Mouse (Mus musculus) hindbrain, embryonic 14.5 days (tissue): ENCODE data around the gene Edem3. TPM values are rescaled to one million over a fixed set of nuclear protein-coding genes. Genes with fewer than 3 reads are reported as not detected.
A peak's percentile ranks its signal among the peaks of the same experiment; 100 is the strongest.
"Not testable (repeated sequence)": the region's sequence is repeated elsewhere in the genome, so short reads cannot be mapped to it uniquely, and the experiment has no call there.

ENCODE experiments used
- ATAC-seq: fragments of 200-750 bp; cut with Nextera tagmentation; 2 replicates; pipeline ENCODE4 v1.8.0; 2017; ENCODE audit warnings: moderate number of reproducible peaks, mild to moderate bottlenecking, moderate TSS enrichment, moderate library complexity; ENCODE audit not compliant: low FRiP score
- DNase-seq: peaks from one replicate; pipeline ENCODE4 v3.0.0-alpha.2; 2015; ENCODE audit warnings: low spot score
- H3K27ac ChIP-seq: fragments of 300-500 bp; sonication (generic); 2 replicates; pipeline ENCODE4 v1.5.1; 2014; ENCODE audit warnings: mild to moderate bottlenecking, moderate library complexity
- H3K27me3 ChIP-seq: fragments of 300-500 bp; sonication (generic); 2 replicates; pipeline ENCODE4 v1.6.1; 2014; ENCODE audit warnings: mild to moderate bottlenecking, low read length, mixed read lengths; ENCODE audit not compliant: control insufficient read depth, insufficient read depth
- H3K36me3 ChIP-seq: fragments of 300-500 bp; sonication (generic); replicated peaks from 2 replicates; pipeline ENCODE4 v1.6.1; 2014; ENCODE audit not compliant: control insufficient read depth, insufficient read depth
- H3K4me1 ChIP-seq: fragments of 300-500 bp; sonication (generic); replicated peaks from 2 replicates; pipeline ENCODE4 v1.6.1; 2014; ENCODE audit warnings: antibody characterized with exemption, low read length, mixed read lengths; ENCODE audit not compliant: control insufficient read depth, insufficient read depth
- H3K4me2 ChIP-seq: fragments of 300-500 bp; sonication (generic); replicated peaks from 2 replicates; pipeline ENCODE4 v1.6.1; 2014; ENCODE audit warnings: mild to moderate bottlenecking, moderate library complexity
- H3K4me3 ChIP-seq: fragments of 300-500 bp; sonication (generic); replicated peaks from 2 replicates; pipeline ENCODE4 v1.5.1; 2014; ENCODE audit warnings: mild to moderate bottlenecking, low read length
- H3K9ac ChIP-seq: fragments of 300-500 bp; sonication (generic); 2 replicates; pipeline ENCODE4 v1.6.1; 2014
- H3K9me3 ChIP-seq: fragments of 300-500 bp; sonication (generic); 2 replicates; pipeline ENCODE4 v1.6.1; 2016; ENCODE audit warnings: low read length; ENCODE audit not compliant: control insufficient read depth
- WGBS: fragments of 180-500 bp; shearing (Covaris S2); extraction: QIAGEN DNeasy Blood & Tissue Kit; methylation state at CpG from one replicate; pipeline ENCODE4 v1.1.7; 2014; 5-methylcytosine and 5-hydroxymethylcytosine counted together
- polyA plus RNA-seq: library from polyadenylated mRNA; unstranded; fragments of >200 nt; fragmentation: Nextera tagmentation; extraction: Ambion mirVana; gene quantifications from 2 replicates; pipeline ENCODE4 v1.2.1, GENCODE M21; 2014

Gene Edem3
- polyA plus RNA-seq, 1 experiment from 2014 or later: 28.3 TPM

DNA sequence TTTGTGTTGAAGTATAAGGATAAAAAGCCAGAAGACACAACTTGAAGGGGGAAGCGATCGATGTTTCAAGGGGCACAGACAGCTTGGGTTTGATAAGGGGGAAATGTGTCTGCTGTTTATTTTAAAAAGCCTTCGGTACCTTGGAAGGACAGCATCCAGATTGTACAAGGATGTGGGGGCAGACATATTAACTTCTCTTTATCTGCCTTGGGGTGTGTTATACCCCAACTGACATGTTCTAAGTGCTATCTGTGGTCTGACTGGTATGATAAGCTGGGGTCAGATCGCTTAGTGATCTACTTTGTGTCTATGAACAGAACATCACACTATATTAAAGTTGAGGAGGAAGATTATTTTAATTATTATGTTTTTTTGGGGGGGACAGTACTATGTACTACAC, 27.0 kb upstream of the Edem3 start:
- Histone ChIP-seq H3K4me2 (no peak overlapping the region), H3K36me3 (no peaks in the 10 kb centered on the region), H3K27ac (no peak overlapping the region), H3K4me3 (no peak overlapping the region), H3K9me3 (no peaks in the 10 kb centered on the region), H3K9ac (no peak overlapping the region), H3K4me1 (no peaks in the 10 kb centered on the region), H3K27me3 (no peaks in the 10 kb centered on the region)
- no peak for ATAC-seq
- DNase-seq: no peak
- 88% methylated on average over 4 of the region's 4 CpGs for WGBS

DNA sequence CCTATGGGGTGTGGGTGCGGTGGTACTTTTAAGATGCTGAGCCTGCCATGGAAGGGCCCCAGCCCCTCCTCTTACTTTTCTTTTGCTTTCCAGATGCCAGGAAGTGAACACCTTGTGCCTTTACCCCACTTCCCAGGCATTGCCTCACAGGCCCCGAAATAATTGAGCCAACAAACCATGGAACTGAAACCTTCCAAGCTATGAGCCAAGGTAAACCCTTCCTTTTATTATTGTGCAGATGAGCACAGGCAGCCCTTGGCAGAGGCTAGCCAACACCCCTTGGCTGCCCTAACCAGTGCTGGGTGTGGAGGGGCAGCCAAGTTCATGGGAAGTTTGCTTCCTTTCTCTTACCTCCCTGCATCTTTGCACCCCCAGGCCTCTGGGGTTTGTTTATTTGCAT, 18.0 kb upstream of the Edem3 start:
- H3K27me3 ChIP-seq: no peaks in the 10 kb centered on the region
- DNase-seq: no peak
- no peak for ATAC-seq
- H3K4me1 ChIP-seq: no peaks in the 10 kb centered on the region
- no peak overlapping the region for H3K9ac ChIP-seq
- 85% methylated on average over 2 of the region's 2 CpGs for WGBS
- H3K27ac ChIP-seq: no peak overlapping the region
- H3K4me3 ChIP-seq: no peak overlapping the region
- H3K4me2 ChIP-seq: no peak overlapping the region
- H3K36me3 ChIP-seq: no peaks in the 10 kb centered on the region
- H3K9me3 ChIP-seq: no peaks in the 10 kb centered on the region

DNA sequence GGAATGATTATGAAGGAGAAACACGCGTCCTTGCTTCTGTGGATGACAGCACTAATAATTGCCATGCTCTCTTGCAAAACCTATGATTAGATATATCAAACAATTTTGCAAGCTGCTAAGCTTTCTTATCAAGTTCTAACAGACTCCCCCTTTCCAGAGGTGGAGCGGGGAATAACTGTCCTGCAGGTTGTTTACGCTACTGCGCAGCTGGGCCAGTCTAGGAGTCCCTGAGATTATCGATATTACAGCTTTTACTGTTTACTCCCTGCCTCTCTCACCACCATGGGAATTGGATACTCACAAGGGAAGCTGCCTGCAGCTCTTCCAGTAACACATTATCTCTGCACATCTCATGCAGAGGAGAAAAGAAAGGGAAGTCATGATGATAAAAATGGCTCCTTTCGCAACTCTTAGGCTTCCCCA, 14.0 kb upstream of the Edem3 start:
- Histone ChIP-seq H3K36me3 (no peaks in the 10 kb centered on the region), H3K4me2 (no peak overlapping the region), H3K4me3 (no peak overlapping the region), H3K4me1 (no peaks in the 10 kb centered on the region), H3K27me3 (no peaks in the 10 kb centered on the region), H3K9ac (no peak overlapping the region), H3K9me3 (no peaks in the 10 kb centered on the region), H3K27ac (no peak overlapping the region)
- DNase-seq (no peak), ATAC-seq (no peak)
- WGBS: 89% methylated on average over 7 of the region's 7 CpGs

DNA sequence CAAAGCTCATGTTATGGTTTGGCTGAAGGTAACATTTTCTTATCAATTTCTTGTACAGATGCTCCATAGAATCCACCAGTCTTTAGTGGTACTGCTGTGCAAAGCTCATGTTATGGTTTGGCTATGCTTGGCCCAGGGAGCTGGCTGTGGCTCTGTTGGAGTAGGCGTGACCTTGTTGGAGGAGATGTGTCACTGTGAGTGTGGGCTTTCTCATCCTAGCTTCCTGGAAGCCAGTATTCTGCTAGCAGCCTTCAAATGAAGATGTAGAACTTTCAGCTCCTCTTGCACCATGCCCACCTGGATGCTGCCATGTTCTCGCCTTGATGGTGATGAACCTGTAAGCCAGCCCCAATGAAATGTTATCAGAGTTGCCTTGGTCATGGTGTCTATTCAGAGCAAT, 5.3 kb upstream of the Edem3 start:
- H3K4me1 ChIP-seq, H3K4me3 ChIP-seq, H3K27ac ChIP-seq, H3K4me2 ChIP-seq, H3K36me3 ChIP-seq, DNase-seq, H3K9ac ChIP-seq, H3K27me3 ChIP-seq, ATAC-seq, H3K9me3 ChIP-seq: not testable (repeated sequence)
- WGBS: 99% methylated on average over 2 of the region's 2 CpGs

DNA sequence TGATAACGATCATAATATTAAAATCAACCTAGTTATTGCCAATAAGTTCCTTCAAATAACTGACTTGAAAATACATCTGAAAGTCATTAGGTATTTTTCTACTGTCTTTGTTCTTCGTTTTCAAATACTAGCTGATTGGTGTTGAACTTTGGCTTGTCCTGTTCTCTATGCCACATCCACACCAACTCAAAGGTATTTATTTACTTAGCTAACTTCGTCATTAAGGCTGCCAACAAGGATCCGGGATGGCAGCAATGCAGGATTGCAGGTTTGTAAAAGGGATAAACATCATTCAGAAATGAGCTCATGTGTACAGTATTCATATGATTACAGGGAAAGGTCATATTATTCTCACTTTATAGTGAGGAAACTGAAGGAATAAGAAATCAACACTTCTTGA, 2.2 kb upstream of the Edem3 start:
- Histone ChIP-seq H3K9ac (no peak overlapping the region), H3K36me3 (no peaks in the 10 kb centered on the region), H3K27ac (no peak overlapping the region), H3K27me3 (no peaks in the 10 kb centered on the region), H3K4me1 (peaks cover 14% of the 10 kb centered on the region), H3K4me2 (no peak overlapping the region), H3K9me3 (no peaks in the 10 kb centered on the region), H3K4me3 (no peak overlapping the region)
- WGBS: 85% methylated on average over 4 of the region's 4 CpGs
- DNase-seq: no peak
- no peak for ATAC-seq

DNA sequence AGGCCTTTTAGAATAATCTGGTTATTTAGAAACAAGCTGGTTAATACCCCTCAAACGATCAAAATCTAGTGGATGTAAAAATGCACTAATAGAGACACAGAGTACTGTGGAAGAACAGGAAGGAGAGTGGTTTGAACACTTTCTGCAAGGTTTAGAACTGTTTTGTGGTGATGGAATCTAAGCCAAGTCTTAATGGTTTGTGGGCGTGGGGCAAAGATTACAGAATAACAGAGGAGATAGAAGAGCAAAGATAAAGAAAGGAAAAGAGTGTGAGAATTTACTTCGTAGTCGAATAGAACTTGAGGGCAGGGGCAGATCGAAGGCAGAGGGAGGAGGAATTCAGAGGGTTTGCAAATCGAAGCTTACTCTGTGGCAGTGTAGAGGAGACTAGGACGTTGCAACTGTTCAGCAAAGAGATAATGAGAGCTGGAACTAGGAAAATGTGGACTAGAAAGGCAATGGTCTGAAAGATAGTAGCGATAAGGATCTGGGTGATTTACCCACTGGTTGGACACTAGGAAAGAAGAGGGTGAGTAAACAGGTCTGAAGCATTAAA, 1.7 kb upstream of the Edem3 start:
- Histone ChIP-seq H3K9ac (no peak overlapping the region), H3K9me3 (no peaks in the 10 kb centered on the region), H3K36me3 (no peaks in the 10 kb centered on the region), H3K27me3 (no peaks in the 10 kb centered on the region), H3K4me1 (peaks cover 14% of the 10 kb centered on the region), H3K4me3 (no peak overlapping the region), H3K27ac (no peak overlapping the region), H3K4me2 (no peak overlapping the region)
- DNase-seq: no peak
- WGBS: 86% methylated on average over 8 of the region's 8 CpGs
- ATAC-seq: no peak

DNA sequence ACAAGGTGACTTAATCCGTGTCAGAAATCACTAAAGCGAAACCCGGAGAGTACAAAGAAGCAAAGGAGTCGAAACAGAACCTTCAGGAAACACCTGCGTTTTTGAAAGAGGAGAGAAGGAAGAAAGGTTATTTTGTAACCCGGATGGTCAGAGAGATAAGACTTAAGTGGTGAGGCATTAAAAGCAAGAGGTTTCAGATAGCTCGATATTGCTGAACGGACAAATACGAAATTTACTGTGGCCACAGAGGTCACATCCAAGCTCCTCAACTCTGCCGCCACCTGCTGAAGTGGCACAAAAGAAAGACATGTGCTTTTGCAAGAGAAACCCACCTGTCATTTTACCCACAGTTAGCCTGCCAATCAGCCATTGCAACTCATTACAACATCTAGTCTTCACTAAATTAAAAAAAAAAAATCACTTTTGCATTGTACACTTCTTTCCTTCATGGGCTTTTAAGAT, 1.1 kb upstream of the Edem3 start:
- H3K4me1 ChIP-seq: peaks cover 14% of the 10 kb centered on the region
- WGBS: 84% methylated on average over 10 of the region's 10 CpGs
- no peaks in the 10 kb centered on the region for H3K27me3 ChIP-seq
- no peak overlapping the region for H3K27ac ChIP-seq
- DNase-seq (no peak), ATAC-seq (no peak)
- peak overlapping the region; percentile 70 for H3K4me3 ChIP-seq
- no peaks in the 10 kb centered on the region for H3K36me3 ChIP-seq
- no peaks in the 10 kb centered on the region for H3K9me3 ChIP-seq
- H3K4me2 ChIP-seq: peak overlapping the region; percentile 53
- H3K9ac ChIP-seq: no peak overlapping the region

DNA sequence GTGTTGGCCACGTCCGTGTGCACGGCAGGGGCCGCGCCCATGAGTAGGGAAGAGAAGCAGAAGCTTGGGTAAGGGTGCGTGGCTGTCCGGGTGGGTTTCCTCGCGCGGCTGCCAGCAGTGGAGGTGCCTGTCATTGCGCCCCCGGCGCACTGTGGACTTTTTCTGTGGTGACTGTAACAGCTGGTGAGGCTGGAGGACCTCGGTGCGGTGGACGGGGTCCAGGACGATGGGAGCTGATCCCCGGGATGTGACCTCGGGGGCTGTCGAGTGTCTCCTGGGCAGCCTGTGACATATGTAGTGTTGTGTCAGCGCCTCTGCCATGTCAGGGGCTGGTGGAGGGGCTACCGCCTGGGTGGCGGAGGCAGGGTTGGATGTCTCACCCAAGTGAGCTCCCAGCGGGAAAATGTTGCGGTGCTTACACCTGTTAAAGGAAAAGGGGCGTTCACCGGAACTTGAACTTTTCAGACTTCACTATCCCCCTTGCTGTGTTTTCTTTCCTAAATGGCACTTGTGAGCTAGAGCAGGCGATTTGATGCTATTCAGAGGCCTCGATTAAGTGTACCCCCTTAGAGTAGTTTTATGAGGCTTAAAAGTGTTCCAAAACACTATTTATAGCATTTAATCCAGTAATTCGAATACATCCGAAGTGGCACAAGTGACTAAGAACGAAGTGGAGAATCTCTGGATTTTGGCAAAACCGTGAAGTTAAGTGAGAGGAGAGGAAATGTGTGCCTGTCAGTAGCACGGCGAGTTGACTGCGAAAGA, 671 bp downstream of the Edem3 start:
- 8% methylated on average over 34 of the region's 36 CpGs for WGBS

DNA sequence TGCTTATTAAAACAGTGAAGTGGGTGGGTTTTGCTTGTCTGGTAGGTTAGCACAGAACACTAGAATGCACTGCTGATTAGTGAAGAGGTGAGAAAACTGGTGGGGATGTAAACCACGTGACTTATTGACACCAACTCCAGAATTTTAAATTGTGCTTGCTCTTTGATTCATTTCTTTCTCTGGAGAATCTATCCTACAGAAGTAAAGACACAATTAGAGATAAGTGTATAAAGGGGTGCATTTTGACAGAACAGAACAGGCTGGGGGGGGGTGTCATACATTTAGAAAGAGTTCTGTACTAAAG, 1.2 kb downstream of the Edem3 start:
- Histone ChIP-seq H3K36me3 (peaks cover 16% of the 10 kb centered on the region), H3K4me3 (peak overlapping the region; percentile 70), H3K27me3 (no peaks in the 10 kb centered on the region), H3K9me3 (no peaks in the 10 kb centered on the region), H3K4me1 (peaks cover 14% of the 10 kb centered on the region), H3K9ac (peak overlapping the region; percentile 70; the same call in 1 of the 2 replicates), H3K27ac (no peak overlapping the region), H3K4me2 (peak overlapping the region; percentile 89)
- ATAC-seq: no peak
- WGBS: 45% methylated on average over 1 of the region's 1 CpGs
- no peak for DNase-seq

More for the DNA sequence above, 671 bp downstream of the Edem3 start:
- ATAC-seq (no peak), DNase-seq (no peak)
- H3K27ac ChIP-seq: peak overlapping the region; percentile 88
- peak overlapping the region; percentile 70 for H3K4me3 ChIP-seq
- peak overlapping the region; percentile 89 for H3K4me2 ChIP-seq
- H3K4me1 ChIP-seq: peaks cover 14% of the 10 kb centered on the region
- H3K27me3 ChIP-seq: no peaks in the 10 kb centered on the region
- peaks cover 11% of the 10 kb centered on the region for H3K36me3 ChIP-seq
- H3K9ac ChIP-seq: peak overlapping the region; percentile 70
- no peaks in the 10 kb centered on the region for H3K9me3 ChIP-seq
